Mouse (Mus musculus): Measurements from ENCODE around the gene Cmtm2b. TPM values are rescaled to one million over a fixed set of nuclear protein-coding genes. Genes with fewer than 3 reads are reported as not detected.

Gene Cmtm2b
- polyA plus RNA-seq, 1 experiment from 2014 or later, result not detected

DNA sequence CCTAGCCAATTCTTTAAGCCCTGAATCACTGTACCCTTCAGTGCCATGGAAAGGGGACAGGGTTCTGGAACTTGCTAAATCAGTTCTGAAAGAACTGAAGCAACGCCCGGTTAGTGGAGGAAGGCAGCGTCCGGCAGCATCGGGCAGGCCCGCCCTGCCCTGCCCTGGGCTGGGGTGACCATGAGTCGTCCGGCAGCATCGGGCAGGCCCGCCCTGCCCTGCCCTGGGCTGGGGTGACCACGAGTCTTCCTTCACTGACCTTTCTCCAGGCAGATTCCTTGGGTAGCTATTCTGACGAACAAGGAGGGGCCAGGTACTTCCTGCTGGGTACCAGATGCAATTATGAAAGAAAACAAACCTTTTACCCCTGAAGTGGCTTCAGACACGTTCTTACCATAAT, 28.0 kb downstream of the Cmtm2b start:
- H3K9ac ChIP-seq (ENCODE audit: low read length), result no peak overlapping the region
- 82% methylated on average over 13 of the region's 13 CpGs for WGBS
- no peaks in the 10 kb centered on the region for H3K27me3 ChIP-seq (replicated peaks; ENCODE audit: control insufficient read depth, insufficient read depth, low read length)
- DNase-seq (ENCODE audit: low spot score) (no peak), ATAC-seq (replicated peaks; ENCODE audit: low FRiP score, low TSS enrichment, low read depth) (no peak)
- H3K27ac ChIP-seq (ENCODE audit: low read depth), result no peak overlapping the region
- no peaks in the 10 kb centered on the region for H3K4me1 ChIP-seq (replicated peaks; ENCODE audit: control insufficient read depth, insufficient read depth, low read length)
- H3K9me3 ChIP-seq (ENCODE audit: control insufficient read depth, low read length), result no peaks in the 10 kb centered on the region
- H3K4me2 ChIP-seq (ENCODE audit: low read length), result no peak overlapping the region
- peaks cover 54% of the 10 kb centered on the region for H3K36me3 ChIP-seq (ENCODE audit: control insufficient read depth, insufficient read depth, low read length)
- H3K4me3 ChIP-seq (ENCODE audit: low read depth, low read length), result no peak overlapping the region

GRCm38 (mm10) chr8:104353186-104353585, 31.2 kb downstream of the Cmtm2b start:
- ATAC-seq (replicated peaks; ENCODE audit: low FRiP score, low TSS enrichment, low read depth) (no peak), DNase-seq (ENCODE audit: low spot score) (no peak)
- no peaks in the 10 kb centered on the region for H3K27me3 ChIP-seq (replicated peaks; ENCODE audit: control insufficient read depth, insufficient read depth, low read length)
- peaks cover 43% of the 10 kb centered on the region for H3K36me3 ChIP-seq (ENCODE audit: control insufficient read depth, insufficient read depth, low read length)
- no peak overlapping the region for H3K9ac ChIP-seq (ENCODE audit: low read length)
- H3K9me3 ChIP-seq (ENCODE audit: control insufficient read depth, low read length), result no peaks in the 10 kb centered on the region
- no peak overlapping the region for H3K27ac ChIP-seq (ENCODE audit: low read depth)
- H3K4me2 ChIP-seq (ENCODE audit: low read length), result no peak overlapping the region
- H3K4me3 ChIP-seq (ENCODE audit: low read depth, low read length), result no peak overlapping the region
- 68% methylated on average over 5 of the region's 5 CpGs for WGBS
- H3K4me1 ChIP-seq (replicated peaks; ENCODE audit: control insufficient read depth, insufficient read depth, low read length), result no peaks in the 10 kb centered on the region

DNA sequence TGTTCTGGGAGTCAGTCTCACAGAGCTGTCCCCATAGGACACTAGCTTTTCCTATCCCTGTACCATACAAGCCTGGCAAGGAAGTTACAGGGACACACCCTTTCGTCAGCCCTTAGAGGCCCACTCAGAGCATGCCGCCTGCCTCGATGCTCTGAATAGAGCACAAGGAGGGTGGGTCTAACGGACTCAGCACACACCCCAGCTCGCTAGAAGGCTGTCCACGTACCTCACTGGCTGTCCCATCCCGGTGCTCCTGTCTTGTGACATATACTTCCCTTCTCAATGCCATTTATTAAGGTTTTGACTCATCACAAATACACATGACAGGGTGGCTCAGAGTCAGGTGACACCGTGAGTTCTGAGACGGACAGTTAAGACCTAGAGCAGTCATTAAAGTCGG, 32.5 kb downstream of the Cmtm2b start:
- Histone ChIP-seq H3K36me3 (ENCODE audit: control insufficient read depth, insufficient read depth, low read length) (peaks cover 37% of the 10 kb centered on the region), H3K9me3 (ENCODE audit: control insufficient read depth, low read length) (no peaks in the 10 kb centered on the region), H3K27ac (ENCODE audit: low read depth) (no peak overlapping the region), H3K4me2 (ENCODE audit: low read length) (no peak overlapping the region), H3K4me3 (ENCODE audit: low read depth, low read length) (no peak overlapping the region), H3K27me3 (replicated peaks; ENCODE audit: control insufficient read depth, insufficient read depth, low read length) (no peaks in the 10 kb centered on the region), H3K4me1 (replicated peaks; ENCODE audit: control insufficient read depth, insufficient read depth, low read length) (no peaks in the 10 kb centered on the region), H3K9ac (ENCODE audit: low read length) (no peak overlapping the region)
- 92% methylated on average over 10 of the region's 10 CpGs for WGBS
- DNase-seq (ENCODE audit: low spot score) (no peak), ATAC-seq (replicated peaks; ENCODE audit: low FRiP score, low TSS enrichment, low read depth) (no peak)

GRCm38 (mm10) chr8:104358637-104359036, 36.6 kb downstream of the Cmtm2b start:
- Histone ChIP-seq H3K4me3 (ENCODE audit: low read depth, low read length) (no peak overlapping the region), H3K36me3 (ENCODE audit: control insufficient read depth, insufficient read depth, low read length) (peaks cover 32% of the 10 kb centered on the region), H3K9ac (ENCODE audit: low read length) (no peak overlapping the region), H3K9me3 (ENCODE audit: control insufficient read depth, low read length) (no peaks in the 10 kb centered on the region), H3K27ac (ENCODE audit: low read depth) (no peak overlapping the region), H3K4me2 (ENCODE audit: low read length) (no peak overlapping the region), H3K4me1 (replicated peaks; ENCODE audit: control insufficient read depth, insufficient read depth, low read length) (no peaks in the 10 kb centered on the region), H3K27me3 (replicated peaks; ENCODE audit: control insufficient read depth, insufficient read depth, low read length) (no peaks in the 10 kb centered on the region)
- WGBS, result 79% methylated on average over 3 of the region's 3 CpGs
- ATAC-seq (replicated peaks; ENCODE audit: low FRiP score, low TSS enrichment, low read depth), result no peak
- DNase-seq (ENCODE audit: low spot score), result no peak

DNA sequence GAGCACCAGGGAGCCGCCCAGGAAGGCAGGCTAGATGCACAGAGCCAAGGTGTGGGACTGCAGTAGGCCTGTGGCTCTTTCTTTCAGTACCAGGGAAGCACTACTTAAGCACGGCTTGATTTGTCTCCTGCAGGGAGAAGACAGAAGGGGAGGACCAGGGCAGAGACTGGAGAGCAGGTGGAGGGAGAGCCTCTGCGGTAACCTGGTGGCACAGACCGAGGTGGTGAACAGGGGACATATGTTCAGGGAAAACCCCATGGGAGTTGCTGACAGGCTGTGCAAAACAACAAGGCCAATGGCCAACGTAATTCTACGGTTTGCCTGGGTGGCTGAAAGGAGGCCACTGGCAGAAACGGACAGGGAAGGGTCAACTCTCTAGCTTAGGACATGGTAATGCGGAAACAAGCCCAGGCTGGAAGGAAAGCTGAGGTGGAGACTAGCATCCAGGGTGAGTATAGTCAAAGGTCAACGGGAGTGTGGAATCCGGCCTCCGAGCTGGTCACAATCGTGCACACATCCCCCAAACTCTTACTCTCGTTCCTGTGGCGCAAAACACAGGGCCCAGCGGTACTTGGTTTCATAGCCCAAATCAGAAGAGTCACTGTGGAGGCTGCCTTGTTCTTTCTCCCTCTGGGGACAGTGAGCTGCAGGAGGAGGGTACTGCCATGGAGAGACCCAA, 37.9 kb downstream of the Cmtm2b start:
- no peak overlapping the region for H3K4me2 ChIP-seq (ENCODE audit: low read length)
- no peak for DNase-seq (ENCODE audit: low spot score)
- no peak overlapping the region for H3K27ac ChIP-seq (ENCODE audit: low read depth)
- no peaks in the 10 kb centered on the region for H3K4me1 ChIP-seq (replicated peaks; ENCODE audit: control insufficient read depth, insufficient read depth, low read length)
- H3K36me3 ChIP-seq (ENCODE audit: control insufficient read depth, insufficient read depth, low read length), result peaks cover 19% of the 10 kb centered on the region
- H3K9ac ChIP-seq (ENCODE audit: low read length), result no peak overlapping the region
- H3K27me3 ChIP-seq (replicated peaks; ENCODE audit: control insufficient read depth, insufficient read depth, low read length), result no peaks in the 10 kb centered on the region
- no peaks in the 10 kb centered on the region for H3K9me3 ChIP-seq (ENCODE audit: control insufficient read depth, low read length)
- H3K4me3 ChIP-seq (ENCODE audit: low read depth, low read length), result no peak overlapping the region
- 76% methylated on average over 15 of the region's 15 CpGs for WGBS
- ATAC-seq (replicated peaks; ENCODE audit: low FRiP score, low TSS enrichment, low read depth), result no peak

DNA sequence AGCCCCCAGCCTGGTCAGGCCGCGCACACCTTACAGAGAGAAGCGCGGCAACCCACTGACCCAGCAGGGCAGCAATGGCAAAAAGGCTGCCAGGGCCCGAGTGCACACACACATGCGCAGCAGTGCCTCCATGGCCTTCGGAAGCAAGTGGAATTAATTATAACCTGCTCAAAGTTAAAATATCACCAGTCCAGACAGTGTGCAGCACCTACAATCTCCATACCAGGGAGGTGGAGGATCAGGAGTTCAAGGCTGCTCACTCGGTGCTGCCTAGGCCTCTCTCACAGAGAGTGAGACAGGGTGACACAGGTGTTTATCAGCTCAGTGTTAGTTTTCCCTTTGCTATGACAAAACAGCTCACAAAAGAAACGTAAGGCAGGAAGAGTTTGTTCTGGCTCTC, 43.7 kb downstream of the Cmtm2b start:
- Histone ChIP-seq H3K9ac (ENCODE audit: low read length) (no peak overlapping the region), H3K4me1 (replicated peaks; ENCODE audit: control insufficient read depth, insufficient read depth, low read length) (peaks cover 7% of the 10 kb centered on the region; the same call in 1 of the 2 replicates), H3K27ac (ENCODE audit: low read depth) (no peak overlapping the region), H3K27me3 (replicated peaks; ENCODE audit: control insufficient read depth, insufficient read depth, low read length) (no peaks in the 10 kb centered on the region), H3K9me3 (ENCODE audit: control insufficient read depth, low read length) (no peaks in the 10 kb centered on the region), H3K36me3 (ENCODE audit: control insufficient read depth, insufficient read depth, low read length) (no peaks in the 10 kb centered on the region), H3K4me2 (ENCODE audit: low read length) (no peak overlapping the region), H3K4me3 (ENCODE audit: low read depth, low read length) (no peak overlapping the region)
- WGBS, result 89% methylated on average over 9 of the region's 9 CpGs
- ATAC-seq (replicated peaks; ENCODE audit: low FRiP score, low TSS enrichment, low read depth) (no peak), DNase-seq (ENCODE audit: low spot score) (no peak)

GRCm38 (mm10) chr8:104367398-104367797, 45.4 kb downstream of the Cmtm2b start:
- WGBS, result 57% methylated on average over 5 of the region's 5 CpGs
- DNase-seq (ENCODE audit: low spot score), result no peak
- ATAC-seq (replicated peaks; ENCODE audit: low FRiP score, low TSS enrichment, low read depth), result no peak

DNA sequence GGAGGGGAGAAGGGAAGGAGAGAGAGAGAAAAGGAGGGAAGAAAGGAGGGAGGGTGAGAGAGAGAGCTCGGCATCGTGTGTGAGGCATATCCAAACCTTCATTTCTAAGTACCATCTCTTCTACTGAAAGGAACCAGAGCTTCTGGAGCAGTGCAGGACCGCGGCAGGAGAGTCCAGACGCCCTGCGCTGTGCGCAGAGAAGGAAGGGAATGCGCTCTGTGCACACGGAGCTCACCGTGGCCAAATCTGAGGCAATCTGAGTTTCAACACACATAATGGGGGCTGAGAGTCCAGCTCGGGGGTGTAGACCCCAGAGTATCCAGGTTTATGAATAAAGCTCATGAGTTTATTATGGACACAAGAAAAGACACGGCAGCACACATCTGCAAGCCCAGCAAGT, 47.6 kb downstream of the Cmtm2b start:
- H3K9ac ChIP-seq (ENCODE audit: low read length), result no peak overlapping the region
- DNase-seq (ENCODE audit: low spot score) (no peak), ATAC-seq (replicated peaks; ENCODE audit: low FRiP score, low TSS enrichment, low read depth) (no peak)
- no peak overlapping the region for H3K4me2 ChIP-seq (ENCODE audit: low read length)
- H3K27ac ChIP-seq (ENCODE audit: low read depth), result no peak overlapping the region
- WGBS, result 63% methylated on average over 12 of the region's 12 CpGs
- H3K4me3 ChIP-seq (ENCODE audit: low read depth, low read length), result no peak overlapping the region
- no peaks in the 10 kb centered on the region for H3K27me3 ChIP-seq (replicated peaks; ENCODE audit: control insufficient read depth, insufficient read depth, low read length)
- H3K9me3 ChIP-seq (ENCODE audit: control insufficient read depth, low read length), result no peaks in the 10 kb centered on the region
- H3K4me1 ChIP-seq (replicated peaks; ENCODE audit: control insufficient read depth, insufficient read depth, low read length), result peaks cover 14% of the 10 kb centered on the region; the same call in 1 of the 2 replicates
- no peaks in the 10 kb centered on the region for H3K36me3 ChIP-seq (ENCODE audit: control insufficient read depth, insufficient read depth, low read length)

More at GRCm38 (mm10) chr8:104367398-104367797, 45.4 kb downstream of the Cmtm2b start:
- peaks cover 7% of the 10 kb centered on the region; the same call in 1 of the 2 replicates for H3K4me1 ChIP-seq (replicated peaks; ENCODE audit: control insufficient read depth, insufficient read depth, low read length)
- H3K9ac ChIP-seq (ENCODE audit: low read length), result no peak overlapping the region
- no peak overlapping the region for H3K4me3 ChIP-seq (ENCODE audit: low read depth, low read length)
- H3K27me3 ChIP-seq (replicated peaks; ENCODE audit: control insufficient read depth, insufficient read depth, low read length), result no peaks in the 10 kb centered on the region
- H3K9me3 ChIP-seq (ENCODE audit: control insufficient read depth, low read length), result no peaks in the 10 kb centered on the region
- H3K36me3 ChIP-seq (ENCODE audit: control insufficient read depth, insufficient read depth, low read length), result no peaks in the 10 kb centered on the region
- no peak overlapping the region for H3K27ac ChIP-seq (ENCODE audit: low read depth)
- no peak overlapping the region for H3K4me2 ChIP-seq (ENCODE audit: low read length)

- Histone ChIP-seq H3K4me3 (ENCODE audit: low read depth, low read length) (no peak overlapping the region), H3K9ac (ENCODE audit: low read length) (no peak overlapping the region), H3K27ac (ENCODE audit: low read depth) (no peak overlapping the region), H3K27me3 (replicated peaks; ENCODE audit: control insufficient read depth, insufficient read depth, low read length) (no peaks in the 10 kb centered on the region), H3K36me3 (ENCODE audit: control insufficient read depth, insufficient read depth, low read length) (no peaks in the 10 kb centered on the region), H3K9me3 (ENCODE audit: control insufficient read depth, low read length) (no peaks in the 10 kb centered on the region), H3K4me1 (replicated peaks; ENCODE audit: control insufficient read depth, insufficient read depth, low read length) (peaks cover 18% of the 10 kb centered on the region; the same call in 1 of the 2 replicates), H3K4me2 (ENCODE audit: low read length) (no peak overlapping the region)
- 65% methylated on average over 6 of the region's 6 CpGs for WGBS
- DNase-seq (ENCODE audit: low spot score), result no peak
- no peak for ATAC-seq (replicated peaks; ENCODE audit: low FRiP score, low TSS enrichment, low read depth)
Observed at GRCm38 (mm10) chr8:104370071-104370470, 48.0 kb downstream of the Cmtm2b start.
